Mouse (Mus musculus) bone marrow macrophage, adult 2 months (primary cell): ENCODE results near the gene Efcab11. TPM values are rescaled to one million over a fixed set of nuclear protein-coding genes. Genes with fewer than 3 reads are reported as not detected.

Experiments used
- H3K27ac ChIP-seq: 2 replicates; pipeline ENCODE4 v1.5.1; 2012; ENCODE audit warnings: low read depth, low read length; ENCODE audit not compliant: insufficient read depth
- H3K4me1 ChIP-seq: 2 replicates; pipeline ENCODE4 v1.6.1; 2012; ENCODE audit warnings: low read length; ENCODE audit not compliant: control insufficient read depth, insufficient read depth
- H3K4me3 ChIP-seq: 2 replicates; pipeline ENCODE4 v1.5.1; 2012; ENCODE audit warnings: mild to moderate bottlenecking, low read length, moderate library complexity; ENCODE audit not compliant: insufficient read depth
- CTCF ChIP-seq: IDR thresholded peaks from 2 replicates; pipeline ENCODE4 v1.5.1; 2012; ENCODE audit warnings: low read depth, mild to moderate bottlenecking, low read length, moderate library complexity
- POLR2A ChIP-seq: IDR thresholded peaks from 2 replicates; pipeline ENCODE4 v1.6.1; 2012; ENCODE audit warnings: mild to moderate bottlenecking, low read depth, low read length, borderline replicate concordance
- polyA plus RNA-seq: library from polyadenylated mRNA; stranded (reverse); fragments of >200 nt; gene quantifications from 2 replicates; pipeline ENCODE4 v1.2.4, GENCODE M21; 2012; ENCODE audit not compliant: missing spikeins, insufficient read depth, insufficient read length

Gene Efcab11
- polyA plus RNA-seq, 1 experiment = 3.5 TPM

DNA sequence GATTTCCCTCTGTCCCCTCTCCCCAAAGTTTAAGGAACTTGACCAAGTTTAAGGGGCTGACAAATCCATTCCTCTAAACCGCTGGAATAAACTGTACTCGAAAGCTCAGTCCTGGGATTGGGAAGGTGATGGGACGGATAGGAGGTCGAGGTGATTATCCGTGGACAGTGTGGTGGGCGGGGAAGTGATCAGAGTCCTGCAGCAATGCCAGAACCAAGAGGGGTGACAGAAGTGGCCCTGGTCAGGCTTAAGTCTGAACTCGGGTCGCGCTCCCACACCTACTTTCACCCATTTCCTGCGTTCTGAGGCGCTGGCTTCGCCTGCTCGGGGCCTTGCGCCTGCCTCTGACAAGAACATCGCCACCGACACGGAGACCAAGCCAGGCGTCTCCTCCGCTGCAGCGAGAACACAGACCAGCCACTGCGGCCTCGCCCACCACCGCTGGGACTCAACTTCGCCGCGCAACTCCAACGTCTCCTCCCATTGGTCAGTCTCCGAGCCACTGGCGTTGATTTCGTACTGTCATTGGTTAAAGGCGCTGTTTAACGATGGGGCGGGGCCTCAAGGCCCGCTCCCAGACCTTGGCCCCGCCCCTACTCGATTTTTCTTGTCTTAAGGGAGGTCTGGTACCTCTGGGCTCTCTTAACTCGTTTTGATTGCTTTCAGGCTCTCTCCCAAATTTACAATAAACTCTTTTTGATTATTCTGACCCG lies 1.1 kb downstream of the Efcab11 start:
- Histone ChIP-seq H3K27ac (peak overlapping the region; percentile 68; the same call in 1 of the 2 replicates), H3K4me3 (peak overlapping the region; percentile 82), H3K4me1 (peaks cover 9% of the 10 kb centered on the region)
- TF ChIP-seq POLR2A = no peak
- no peak for TF ChIP-seq CTCF

DNA sequence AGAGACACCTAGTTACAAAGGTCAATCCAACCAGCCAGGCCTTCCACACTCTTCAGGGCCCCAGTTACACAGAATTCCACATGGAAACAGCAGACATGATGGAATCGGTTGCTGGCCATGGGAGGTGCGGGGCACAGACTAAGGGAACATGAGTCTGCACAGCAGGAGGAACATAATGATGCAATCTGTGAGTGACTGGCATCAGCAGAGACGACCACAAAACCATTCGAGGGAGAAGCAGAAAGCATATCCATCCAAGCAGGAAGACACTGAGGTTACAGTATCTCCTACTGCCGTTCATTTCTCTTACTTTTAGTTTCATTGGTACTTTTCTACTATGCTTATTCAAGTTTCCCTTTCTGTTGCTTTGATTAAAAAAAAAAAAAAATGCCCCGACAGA lies 9.6 kb downstream of the Efcab11 start:
- H3K4me1 ChIP-seq = peaks cover 12% of the 10 kb centered on the region
- TF ChIP-seq CTCF = no peak
- peak overlapping the region; percentile 4; the same call in 1 of the 2 replicates for H3K4me3 ChIP-seq
- 0 out of 2 replicates have a peak overlapping the region, but pooled peaks have one; percentile 32 for H3K27ac ChIP-seq

DNA sequence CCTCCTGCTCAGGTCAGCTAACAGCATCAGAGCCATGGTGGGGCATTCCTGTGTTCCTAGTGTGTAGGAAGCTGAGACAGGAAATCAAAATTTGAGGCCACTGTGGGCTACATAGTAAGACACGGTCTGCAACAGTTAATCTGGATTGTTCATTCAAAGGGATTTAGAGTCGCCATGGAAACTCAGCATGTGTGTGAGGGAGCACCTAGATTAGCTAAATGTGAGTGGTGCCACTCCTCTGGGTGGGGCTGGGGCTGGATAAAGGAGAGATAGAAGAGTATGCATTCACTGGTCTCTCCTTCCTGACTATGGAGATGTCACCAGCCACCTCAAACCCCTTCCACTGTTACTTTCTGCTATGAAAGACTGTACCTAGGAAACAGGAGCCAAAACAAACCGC lies 10.8 kb downstream of the Efcab11 start:
- TF ChIP-seq POLR2A (no peak), CTCF (no peak)
- Histone ChIP-seq H3K27ac (no peak overlapping the region), H3K4me1 (peaks cover 12% of the 10 kb centered on the region), H3K4me3 (no peak overlapping the region)

DNA sequence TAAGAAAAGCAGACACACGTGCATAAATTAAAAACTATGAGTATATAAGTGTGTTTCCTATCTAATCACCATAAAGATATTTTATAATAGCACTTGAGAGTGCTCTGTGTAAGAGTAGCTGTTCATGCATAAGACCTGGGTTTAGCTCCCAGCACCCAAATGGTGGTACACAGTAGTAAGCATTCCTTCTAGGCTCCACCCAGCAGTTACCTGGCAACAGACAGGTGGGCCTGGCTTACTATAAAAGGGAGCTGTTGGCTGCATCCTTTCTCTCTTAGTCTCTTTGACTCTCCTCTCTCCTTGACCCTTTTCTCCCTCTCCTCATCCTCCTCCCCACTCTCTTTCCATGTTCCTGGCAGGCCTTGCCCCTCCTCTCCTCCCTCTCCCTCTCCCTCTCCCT lies 15.4 kb downstream of the Efcab11 start:
- H3K4me1 ChIP-seq = 0 out of 2 replicates have a peak, but pooled peaks cover 3% of the 10 kb centered on the region
- no peak for TF ChIP-seq POLR2A
- no peak for TF ChIP-seq CTCF
- no peak overlapping the region for H3K4me3 ChIP-seq
- no peak overlapping the region for H3K27ac ChIP-seq

DNA sequence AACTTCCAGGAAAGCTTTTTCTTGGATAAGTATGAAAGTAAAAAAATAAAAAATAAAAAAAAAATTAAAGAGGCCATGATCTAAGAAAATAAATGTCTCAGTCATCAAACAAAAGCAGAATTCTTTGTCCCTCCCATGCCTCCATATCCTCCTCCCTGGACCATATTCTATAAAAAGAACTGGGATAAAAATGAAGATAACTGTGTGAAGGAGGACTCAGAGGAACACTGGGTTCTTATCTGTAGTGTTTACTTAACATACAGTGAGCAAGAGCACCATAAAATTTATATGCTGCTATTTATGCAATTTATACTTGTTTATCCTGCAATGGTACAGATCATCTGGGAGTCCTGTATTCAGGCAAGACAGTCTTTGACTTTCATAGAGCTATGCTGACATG lies 19.6 kb downstream of the Efcab11 start:
- Histone ChIP-seq H3K4me1 (no peaks in the 10 kb centered on the region), H3K4me3 (no peak overlapping the region), H3K27ac (no peak overlapping the region)
- TF ChIP-seq CTCF = no peak
- TF ChIP-seq POLR2A = no peak

DNA sequence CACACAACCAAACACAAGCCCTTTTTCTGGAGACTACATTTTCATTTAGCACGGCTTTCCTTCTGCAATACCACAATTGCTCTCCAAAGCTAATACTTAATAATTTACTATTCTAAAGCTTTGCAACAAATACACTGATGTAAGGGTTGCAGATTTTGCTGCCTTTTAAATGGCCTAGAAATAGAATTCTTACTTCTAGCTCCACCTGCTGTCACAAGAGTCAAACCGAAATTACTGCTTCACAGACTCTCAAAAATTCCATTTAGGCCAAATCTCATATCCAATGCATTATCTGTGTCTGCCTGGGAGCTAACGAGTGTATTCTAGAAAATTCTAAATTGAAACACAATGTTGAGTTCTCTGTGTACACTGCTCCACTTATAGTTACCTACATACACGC lies 23.3 kb downstream of the Efcab11 start:
- Histone ChIP-seq H3K27ac (no peak overlapping the region), H3K4me3 (no peak overlapping the region), H3K4me1 (no peaks in the 10 kb centered on the region)
- TF ChIP-seq POLR2A (no peak), CTCF (no peak)

DNA sequence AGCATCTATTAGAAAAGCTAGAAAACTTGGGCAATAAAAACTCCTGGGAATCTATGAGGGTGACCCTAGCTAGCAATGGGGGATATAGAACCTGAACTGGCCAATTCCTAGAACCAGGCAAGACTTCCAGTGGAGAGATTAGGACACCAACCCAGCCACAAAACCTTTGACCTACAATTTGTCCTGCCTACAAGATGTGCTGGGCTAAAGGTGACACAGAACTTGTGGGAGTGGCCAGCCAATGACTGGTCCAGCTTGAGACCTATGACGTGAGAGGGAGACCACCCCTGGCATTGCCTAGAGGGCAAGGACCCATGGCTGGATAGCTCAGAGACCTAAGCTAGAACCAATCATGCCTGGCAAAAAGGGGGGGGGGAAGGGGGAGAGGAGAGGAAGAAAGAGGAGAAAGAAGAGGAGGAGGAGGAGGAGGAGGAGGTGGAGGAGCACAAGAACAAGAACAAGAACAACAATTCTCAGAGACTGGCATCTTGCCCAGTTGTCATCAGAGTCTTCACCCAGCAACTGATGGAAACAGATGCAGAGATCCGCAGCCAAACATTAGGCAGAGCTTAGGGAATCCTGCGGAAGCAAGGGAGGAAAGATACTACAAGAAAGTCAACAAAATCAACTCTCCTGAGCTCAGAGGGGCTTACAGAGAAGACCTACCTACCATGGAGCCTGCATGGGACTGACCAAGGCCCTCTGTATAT lies 24.7 kb downstream of the Efcab11 start:
- H3K4me3 ChIP-seq = no peak overlapping the region
- no peak overlapping the region for H3K27ac ChIP-seq
- TF ChIP-seq POLR2A (no peak), CTCF (no peak)
- no peaks in the 10 kb centered on the region for H3K4me1 ChIP-seq

DNA sequence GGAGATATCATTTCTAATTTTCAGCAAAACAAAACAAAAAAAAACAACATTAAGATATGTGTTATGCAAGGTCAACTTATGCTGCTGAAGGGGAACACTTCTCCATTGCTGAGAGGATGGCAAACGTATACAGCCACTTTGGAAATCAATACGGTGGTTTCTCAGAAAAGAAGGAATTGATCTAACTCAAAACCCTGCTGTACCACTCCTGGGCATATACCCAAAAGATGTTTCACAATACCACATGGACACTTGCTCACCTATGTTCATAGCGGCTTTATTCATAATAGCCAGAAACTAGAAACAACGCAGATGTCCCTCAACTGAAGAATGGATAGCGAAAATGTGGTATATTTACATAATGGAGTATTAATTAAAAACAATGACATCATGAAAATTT lies 25.6 kb downstream of the Efcab11 start:
- Histone ChIP-seq H3K27ac (no peak overlapping the region), H3K4me1 (no peaks in the 10 kb centered on the region), H3K4me3 (no peak overlapping the region)
- no peak for TF ChIP-seq CTCF
- no peak for TF ChIP-seq POLR2A

DNA sequence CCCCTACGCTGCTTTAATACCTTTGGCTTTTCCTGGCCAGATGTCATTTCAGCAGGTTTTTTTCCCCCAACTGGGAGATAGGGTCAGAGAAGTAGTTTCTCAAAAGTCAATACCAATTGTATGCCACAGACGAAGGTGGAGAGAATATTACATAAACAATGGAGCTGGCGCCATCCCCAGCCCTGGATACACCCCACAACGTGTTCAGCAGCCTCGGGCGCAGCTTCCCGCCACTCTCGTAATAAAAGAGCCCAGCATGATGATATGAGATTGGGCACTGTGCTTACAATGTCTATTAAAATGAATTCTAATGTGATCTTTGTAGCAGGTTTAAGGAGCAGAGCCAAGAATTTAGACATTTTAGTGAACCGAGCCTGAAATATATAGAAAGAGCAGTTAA lies 28.2 kb downstream of the Efcab11 start:
- TF ChIP-seq CTCF = no peak
- TF ChIP-seq POLR2A = no peak
- Histone ChIP-seq H3K4me1 (no peaks in the 10 kb centered on the region), H3K4me3 (no peak overlapping the region), H3K27ac (no peak overlapping the region)

DNA sequence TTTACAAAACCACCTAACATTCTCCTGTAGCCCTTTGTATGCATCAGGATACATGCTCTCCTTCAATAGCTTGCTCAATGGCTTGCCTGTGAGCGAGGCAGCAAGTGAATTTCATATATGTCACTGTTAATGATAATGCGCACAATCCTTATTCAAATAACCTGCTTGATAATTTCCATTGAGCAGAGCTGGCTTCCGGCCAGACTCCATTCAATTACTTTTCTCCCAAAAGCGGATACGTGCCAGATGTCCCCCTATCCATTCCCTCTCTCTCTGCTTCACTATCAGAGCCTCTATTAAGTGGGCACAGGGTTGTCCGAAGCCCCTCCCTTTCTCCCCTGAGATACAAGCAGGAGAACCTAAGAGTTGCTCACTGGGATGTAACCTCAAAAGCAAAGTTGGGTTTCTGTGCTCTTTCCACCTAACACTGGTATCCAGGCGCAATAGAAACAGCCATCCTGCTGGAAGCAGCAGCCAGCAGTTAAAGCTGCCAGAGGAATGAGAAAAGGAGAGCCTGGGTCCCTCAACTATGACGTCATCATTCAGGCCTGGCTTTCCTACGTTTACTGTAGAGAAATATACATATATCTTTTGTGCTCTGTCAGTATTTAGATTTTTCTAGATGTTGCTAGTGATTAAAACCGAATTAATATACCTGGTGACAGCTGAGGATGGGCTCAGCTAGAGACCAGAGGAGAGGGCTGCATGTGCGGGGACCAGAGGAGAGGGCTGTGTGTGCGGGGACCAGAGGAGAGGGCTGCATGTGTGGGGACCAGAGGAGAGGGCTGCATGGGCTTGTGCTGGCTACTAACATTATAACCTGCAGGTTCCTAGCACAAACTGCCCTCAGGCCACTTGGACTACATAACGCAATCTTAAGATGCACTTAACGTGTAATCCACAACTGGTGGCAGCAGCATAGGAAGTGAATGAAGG lies 30.6 kb downstream of the Efcab11 start:
- Histone ChIP-seq H3K4me1 (no peaks in the 10 kb centered on the region), H3K4me3 (no peak overlapping the region), H3K27ac (no peak overlapping the region)
- TF ChIP-seq POLR2A = no peak
- TF ChIP-seq CTCF = no peak
